Mouse (Mus musculus): Measurements from ENCODE around the gene Tars2. TPM values are rescaled to one million over a fixed set of nuclear protein-coding genes. Genes with fewer than 3 reads are reported as not detected.

Tars2 gene
- polyA plus RNA-seq, 1 experiment from 2014 or later: 58.4 TPM

DNA sequence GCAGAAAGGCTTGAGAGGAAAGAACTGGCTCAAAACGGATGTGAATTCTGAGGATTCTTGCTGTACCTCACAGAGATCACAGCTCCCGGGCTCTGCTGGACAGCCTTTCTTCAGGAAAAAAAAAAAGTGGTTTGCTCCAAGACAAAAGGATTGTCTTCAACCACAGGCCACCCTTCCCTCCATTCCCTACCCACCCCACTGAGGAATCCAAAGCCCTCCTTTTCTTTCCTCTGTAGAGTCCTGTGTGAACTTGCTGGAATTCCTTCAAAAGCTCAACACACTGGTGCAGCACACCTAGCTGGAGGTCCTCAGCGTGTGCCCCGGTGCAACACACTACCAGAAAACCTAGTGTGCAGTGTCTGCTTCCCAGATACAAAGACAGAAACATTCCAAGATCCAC is 1.8 kb upstream of the Tars2 start:
- no peak overlapping the region for H3K27ac ChIP-seq

DNA sequence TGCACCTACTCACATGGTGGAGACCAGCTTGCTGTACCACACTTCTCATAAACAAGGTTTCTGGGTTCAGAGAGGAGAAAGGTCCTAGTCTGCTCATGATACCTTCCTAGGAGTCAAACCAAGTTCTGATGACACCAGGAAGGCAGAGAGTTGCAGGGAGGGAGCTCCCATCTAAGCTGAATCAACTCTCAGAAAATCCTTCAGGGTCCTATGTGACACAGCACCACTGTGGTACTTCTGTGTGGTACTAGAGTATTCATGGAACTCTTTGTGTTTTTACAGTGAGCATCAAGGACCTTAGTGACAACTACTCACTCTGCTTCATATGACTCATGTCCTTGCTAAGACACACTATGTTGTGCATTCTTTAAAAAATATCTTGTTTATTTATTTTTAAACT is 650 bp upstream of the Tars2 start:
- no peaks in the 10 kb centered on the region for H3K4me1 ChIP-seq
- no peak for ATAC-seq (replicated peaks; ENCODE audit: low FRiP score)
- H3K36me3 ChIP-seq: peaks cover 27% of the 10 kb centered on the region
- no peak overlapping the region for H3K9ac ChIP-seq
- H3K27ac ChIP-seq: no peak overlapping the region
- no peak overlapping the region for H3K4me3 ChIP-seq (replicated peaks)
- H3K9me3 ChIP-seq (replicated peaks): no peaks in the 10 kb centered on the region
- no peaks in the 10 kb centered on the region for H3K27me3 ChIP-seq
- H3K4me2 ChIP-seq: no peak overlapping the region

More for the DNA sequence above, 1.8 kb upstream of the Tars2 start:
- no peak overlapping the region for H3K9ac ChIP-seq
- ATAC-seq (replicated peaks; ENCODE audit: low FRiP score): no peak
- H3K4me3 ChIP-seq (replicated peaks): no peak overlapping the region
- no peak overlapping the region for H3K4me2 ChIP-seq
- H3K27me3 ChIP-seq: no peaks in the 10 kb centered on the region
- no peaks in the 10 kb centered on the region for H3K9me3 ChIP-seq (replicated peaks)
- peaks cover 38% of the 10 kb centered on the region for H3K36me3 ChIP-seq
- 85% methylated on average over 4 of the region's 4 CpGs for WGBS
- H3K4me1 ChIP-seq: no peaks in the 10 kb centered on the region

GRCm38 (mm10) chr3:95758467-95759218 is 1.4 kb downstream of the Tars2 start:
- Histone ChIP-seq H3K4me3 (replicated peaks) (no peak overlapping the region), H3K27ac (no peak overlapping the region), H3K9ac (no peak overlapping the region), H3K4me1 (peaks cover 10% of the 10 kb centered on the region), H3K4me2 (no peak overlapping the region), H3K9me3 (replicated peaks) (no peaks in the 10 kb centered on the region), H3K27me3 (no peaks in the 10 kb centered on the region), H3K36me3 (peaks cover 7% of the 10 kb centered on the region)
- no peak for ATAC-seq (replicated peaks; ENCODE audit: low FRiP score)
- 52% methylated on average over 9 of the region's 9 CpGs for WGBS

- Histone ChIP-seq H3K36me3 (peaks cover 14% of the 10 kb centered on the region), H3K27me3 (no peaks in the 10 kb centered on the region), H3K4me3 (replicated peaks) (no peak overlapping the region), H3K9me3 (replicated peaks) (no peaks in the 10 kb centered on the region), H3K4me2 (no peak overlapping the region), H3K9ac (no peak overlapping the region), H3K27ac (no peak overlapping the region), H3K4me1 (peaks cover 14% of the 10 kb centered on the region)
- WGBS: 82% methylated on average over 2 of the region's 2 CpGs
- no peak for ATAC-seq (replicated peaks; ENCODE audit: low FRiP score)
Measured at GRCm38 (mm10) chr3:95756808-95757207, 3.2 kb downstream of the Tars2 start.

DNA sequence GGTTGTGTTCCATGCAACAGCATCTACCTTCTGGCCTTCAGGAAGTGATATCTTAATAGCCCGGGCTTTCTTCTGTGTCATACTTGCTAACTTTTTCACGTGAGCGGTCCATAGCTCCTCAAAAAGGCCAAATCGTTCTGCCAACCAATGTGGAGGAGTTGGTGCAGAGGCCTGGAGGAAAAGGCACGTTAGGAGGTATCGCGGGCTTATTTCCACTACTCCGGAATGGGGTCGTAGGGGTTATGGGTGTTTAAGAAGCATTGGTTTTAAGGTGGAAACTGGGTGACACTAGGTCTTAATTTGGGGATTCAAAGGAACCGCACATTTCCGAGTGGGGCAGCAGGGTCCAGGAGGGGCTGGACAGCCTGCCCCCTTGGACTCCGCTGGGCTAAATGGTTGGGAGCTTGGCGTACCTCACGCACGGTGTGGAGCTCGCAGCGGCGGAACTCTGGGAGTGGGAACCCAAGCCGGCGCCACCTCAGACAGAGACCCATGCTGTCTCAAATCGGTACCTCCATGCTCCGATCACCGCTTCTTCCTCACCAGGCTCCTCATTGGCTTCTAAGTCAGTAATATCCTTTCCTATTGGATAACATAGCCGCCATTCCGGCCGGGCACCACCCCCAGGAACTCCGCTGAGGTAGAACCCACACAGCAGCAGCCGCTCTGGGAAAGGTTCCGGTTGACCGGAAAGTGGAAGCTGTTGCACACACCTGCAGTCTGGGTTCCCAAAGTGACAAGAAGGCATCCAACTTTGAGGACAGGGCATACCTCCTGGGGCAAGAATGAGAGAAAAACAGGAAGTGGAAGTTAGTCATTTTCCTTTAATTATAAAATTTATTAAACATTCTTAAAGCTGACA is 5.4 kb downstream of the Tars2 start:
- Histone ChIP-seq H3K4me2 (peak overlapping the region; percentile 77), H3K27ac (peak overlapping the region; percentile 81), H3K36me3 (peaks cover 34% of the 10 kb centered on the region), H3K4me3 (replicated peaks) (peak overlapping the region; percentile 75), H3K9ac (peak overlapping the region; percentile 85), H3K27me3 (no peaks in the 10 kb centered on the region), H3K9me3 (replicated peaks) (no peaks in the 10 kb centered on the region), H3K4me1 (peaks cover 14% of the 10 kb centered on the region)
- WGBS: under 1% methylated on average over 30 of the region's 30 CpGs
- peak; percentile 98 for ATAC-seq (replicated peaks; ENCODE audit: low FRiP score)

DNA sequence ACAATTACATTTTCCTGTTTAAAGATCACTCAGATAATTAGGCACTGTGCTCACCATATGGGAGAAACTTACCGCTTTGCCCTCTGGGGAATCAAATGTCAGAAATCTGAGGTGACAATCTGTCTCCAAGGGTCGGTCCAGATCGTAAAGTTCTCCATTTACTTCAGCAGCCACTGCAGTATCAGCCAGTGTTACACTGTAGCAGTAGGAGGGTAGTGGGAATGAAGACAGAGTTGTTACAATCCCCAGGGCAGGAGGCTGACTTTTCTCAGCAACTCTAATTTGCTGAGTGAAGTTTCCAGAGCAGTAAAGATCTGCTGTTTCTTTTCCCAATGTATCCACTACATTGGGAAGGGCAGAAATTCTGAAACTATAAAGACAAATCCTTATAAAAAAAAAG is 7.1 kb downstream of the Tars2 start:
- peaks cover 50% of the 10 kb centered on the region for H3K36me3 ChIP-seq
- ATAC-seq (replicated peaks; ENCODE audit: low FRiP score): no peak
- H3K4me3 ChIP-seq (replicated peaks): no peak overlapping the region
- 28% methylated on average over 3 of the region's 3 CpGs for WGBS
- H3K27me3 ChIP-seq: no peaks in the 10 kb centered on the region
- peaks cover 14% of the 10 kb centered on the region for H3K4me1 ChIP-seq
- H3K9me3 ChIP-seq (replicated peaks): no peaks in the 10 kb centered on the region
- no peak overlapping the region for H3K9ac ChIP-seq
- H3K4me2 ChIP-seq: no peak overlapping the region
- H3K27ac ChIP-seq: no peak overlapping the region

- H3K4me1 ChIP-seq: peaks cover 80% of the 10 kb centered on the region
- 43% methylated on average over 8 of the region's 8 CpGs for WGBS
- no peak overlapping the region for H3K4me3 ChIP-seq (replicated peaks)
- H3K27me3 ChIP-seq: no peaks in the 10 kb centered on the region
- H3K9me3 ChIP-seq (replicated peaks): no peaks in the 10 kb centered on the region
- H3K27ac ChIP-seq: peak overlapping the region; percentile 89
- peak; percentile 56 for ATAC-seq (replicated peaks; ENCODE audit: low FRiP score)
- peak overlapping the region; percentile 28; the same call in 1 of the 2 replicates for H3K4me2 ChIP-seq
- 0 out of 2 replicates have a peak overlapping the region, but pooled peaks have one; percentile 10 for H3K9ac ChIP-seq
- peaks cover 73% of the 10 kb centered on the region for H3K36me3 ChIP-seq
Measured at GRCm38 (mm10) chr3:95740406-95740805, 19.6 kb downstream of the Tars2 start.

GRCm38 (mm10) chr3:95739353-95740104 is 20.5 kb downstream of the Tars2 start, which contains the start of gene Ecm1:
Gene Ecm1 (minus strand): TSS chr3:95739569.
- peak within 1 kb of the TSS; percentile 50 for H3K4me2 ChIP-seq
- WGBS: 53% methylated on average over 7 of the region's 7 CpGs
- peaks cover 72% of the 10 kb centered on the region for H3K36me3 ChIP-seq
- H3K27me3 ChIP-seq: no peaks in the 10 kb centered on the region
- H3K4me3 ChIP-seq (replicated peaks): peak within 1 kb of the TSS; percentile 21
- peak; percentile 44 for ATAC-seq (replicated peaks; ENCODE audit: low FRiP score)
- peak within 1 kb of the TSS; percentile 17 for H3K9ac ChIP-seq
- no peaks in the 10 kb centered on the region for H3K9me3 ChIP-seq (replicated peaks)
- H3K27ac ChIP-seq: peak within 1 kb of the TSS; percentile 89
- peaks cover 83% of the 10 kb centered on the region for H3K4me1 ChIP-seq

- H3K9me3 ChIP-seq (replicated peaks): no peaks in the 10 kb centered on the region
- WGBS: 84% methylated on average over 12 of the region's 12 CpGs
- H3K9ac ChIP-seq: no peak overlapping the region
- H3K4me2 ChIP-seq: no peak overlapping the region
- no peak for ATAC-seq (replicated peaks; ENCODE audit: low FRiP score)
- peaks cover 64% of the 10 kb centered on the region for H3K4me1 ChIP-seq
- H3K27me3 ChIP-seq: no peaks in the 10 kb centered on the region
- no peak overlapping the region for H3K4me3 ChIP-seq (replicated peaks)
- peaks cover 43% of the 10 kb centered on the region for H3K36me3 ChIP-seq
- H3K27ac ChIP-seq: no peak overlapping the region
Measured at GRCm38 (mm10) chr3:95735071-95735670, 24.8 kb downstream of the Tars2 start.

GRCm38 (mm10) chr3:95734092-95734702 is 25.8 kb downstream of the Tars2 start:
- H3K9ac ChIP-seq: no peak overlapping the region
- H3K27ac ChIP-seq: no peak overlapping the region
- 81% methylated on average over 13 of the region's 13 CpGs for WGBS
- no peaks in the 10 kb centered on the region for H3K27me3 ChIP-seq
- H3K4me3 ChIP-seq (replicated peaks): no peak overlapping the region
- no peak for ATAC-seq (replicated peaks; ENCODE audit: low FRiP score)
- no peak overlapping the region for H3K4me2 ChIP-seq
- no peaks in the 10 kb centered on the region for H3K9me3 ChIP-seq (replicated peaks)
- peaks cover 54% of the 10 kb centered on the region for H3K4me1 ChIP-seq
- H3K36me3 ChIP-seq: peaks cover 36% of the 10 kb centered on the region

Measured in kidney, embryonic 15.5 days (tissue).